Mouse (Mus musculus): ENCODE measurements at regions not wholly inside any gene's neighbourhood (a gene's known extent, or its start where the extent isn't known, plus 50 kb on each side); places are given as distances from the start of the nearest gene placed in this dataset.

DNA sequence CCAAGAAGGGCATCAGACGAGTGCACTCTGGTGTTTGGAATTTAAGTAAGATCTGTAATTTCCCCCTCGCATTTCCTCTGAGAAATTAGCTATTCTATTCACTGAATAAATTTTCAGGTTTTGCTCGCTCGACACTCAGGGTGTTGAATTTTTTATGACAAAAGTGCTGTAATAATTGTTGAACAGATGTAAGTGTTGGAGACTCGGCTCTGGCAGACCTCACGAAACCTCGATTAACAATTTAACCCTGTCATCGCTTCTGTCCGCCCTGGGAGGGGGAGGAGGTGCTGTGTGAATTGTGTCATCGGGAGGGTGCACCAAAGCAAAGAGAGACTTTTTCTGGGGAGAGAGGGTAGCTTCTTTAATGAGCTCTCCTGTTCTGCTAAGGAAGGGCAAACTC, 518.5 kb downstream of the Vrk1 start:
- no peak for TF ChIP-seq CEBPB (IDR thresholded peaks at IDR 0.05; ENCODE audit: low read depth)
- no peak for TF ChIP-seq MYOD1 (IDR thresholded peaks at IDR 0.05; ENCODE audit: control insufficient read depth, insufficient read length, low read depth)
- TF ChIP-seq CTCF (IDR thresholded peaks at IDR 0.05; ENCODE audit: control insufficient read depth, insufficient read depth, insufficient read length), result no peak
- no peak for TF ChIP-seq MYOG (IDR thresholded peaks at IDR 0.05; ENCODE audit: control insufficient read depth, extremely low read depth, insufficient read length)
- no peak for TF ChIP-seq MAX (IDR thresholded peaks at IDR 0.05)
- TF ChIP-seq USF1 (IDR thresholded peaks at IDR 0.05; ENCODE audit: low read depth), result no peak
- TF ChIP-seq FOSL1 (IDR thresholded peaks at IDR 0.05; ENCODE audit: insufficient read depth, low read length, poor library complexity, severe bottlenecking), result no peak
- Histone ChIP-seq H3K79me3 (ENCODE audit: low read depth) (no peaks in the 10 kb centered on the region), H3ac (ENCODE audit: control insufficient read depth, insufficient read length, low read depth) (no peak overlapping the region), H3K36me3 (ENCODE audit: control insufficient read depth, insufficient read depth) (no peaks in the 10 kb centered on the region), H3K4me3 (ENCODE audit: insufficient read depth, poor library complexity, severe bottlenecking) (no peak overlapping the region), H3K79me2 (ENCODE audit: control insufficient read depth, insufficient read depth) (no peaks in the 10 kb centered on the region), H3K27me3 (ENCODE audit: control insufficient read depth, insufficient read depth, insufficient read length) (no peaks in the 10 kb centered on the region)

DNA sequence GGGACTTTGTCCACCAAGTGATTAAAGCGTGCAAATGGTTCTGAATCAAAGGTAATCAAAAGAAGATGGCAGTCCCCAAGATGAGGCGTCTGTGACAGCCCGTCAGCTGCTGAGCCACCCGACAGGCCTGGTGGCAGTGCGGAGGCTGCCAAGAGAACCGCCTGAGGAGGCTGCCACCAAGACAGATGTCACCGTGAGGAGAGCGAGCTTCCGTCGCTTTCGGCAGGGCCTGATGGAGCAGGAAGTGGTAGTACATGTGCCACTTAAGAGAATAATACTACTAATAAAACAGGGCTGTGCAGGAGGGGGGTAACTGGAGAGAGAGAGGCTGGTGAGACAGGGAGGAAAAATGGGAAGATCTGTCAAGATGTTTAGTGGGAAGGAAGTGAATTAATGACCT, 519.1 kb downstream of the Vrk1 start:
- Histone ChIP-seq H3K36me3 (ENCODE audit: control insufficient read depth, insufficient read depth) (no peaks in the 10 kb centered on the region), H3K79me2 (ENCODE audit: control insufficient read depth, insufficient read depth) (no peaks in the 10 kb centered on the region), H3K79me3 (ENCODE audit: low read depth) (no peaks in the 10 kb centered on the region), H3K27me3 (ENCODE audit: control insufficient read depth, insufficient read depth, insufficient read length) (no peaks in the 10 kb centered on the region), H3K4me3 (ENCODE audit: insufficient read depth, poor library complexity, severe bottlenecking) (no peak overlapping the region), H3ac (ENCODE audit: control insufficient read depth, insufficient read length, low read depth) (no peak overlapping the region)
- TF ChIP-seq USF1 (IDR thresholded peaks at IDR 0.05; ENCODE audit: low read depth) (no peak), MYOG (IDR thresholded peaks at IDR 0.05; ENCODE audit: control insufficient read depth, extremely low read depth, insufficient read length) (no peak), FOSL1 (IDR thresholded peaks at IDR 0.05; ENCODE audit: insufficient read depth, low read length, poor library complexity, severe bottlenecking) (no peak), CTCF (IDR thresholded peaks at IDR 0.05; ENCODE audit: control insufficient read depth, insufficient read depth, insufficient read length) (no peak), CEBPB (IDR thresholded peaks at IDR 0.05; ENCODE audit: low read depth) (no peak), MYOD1 (IDR thresholded peaks at IDR 0.05; ENCODE audit: control insufficient read depth, insufficient read length, low read depth) (no peak), MAX (IDR thresholded peaks at IDR 0.05) (no peak)

DNA sequence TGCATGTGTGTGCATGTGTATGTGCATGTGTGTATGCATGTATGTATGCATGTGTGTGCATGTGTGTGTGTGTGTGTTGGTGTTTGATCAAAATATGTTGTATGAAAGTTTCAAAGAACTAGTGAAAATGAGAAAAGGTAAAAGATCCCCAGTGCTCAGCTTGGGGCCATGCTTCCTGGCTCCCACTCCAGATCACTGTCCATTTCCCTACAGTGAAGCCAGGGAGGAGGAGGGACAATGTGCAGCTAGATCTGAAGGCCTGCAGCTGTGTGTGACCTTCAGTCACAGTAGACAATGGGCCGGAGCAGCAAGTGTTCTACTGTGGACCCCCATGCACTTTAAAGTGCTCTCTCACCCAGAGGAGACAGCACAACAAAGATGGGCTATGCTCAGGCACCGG, 525.1 kb downstream of the Vrk1 start:
- H3K27me3 ChIP-seq (ENCODE audit: control insufficient read depth, insufficient read depth, insufficient read length), result no peaks in the 10 kb centered on the region
- TF ChIP-seq MAX (IDR thresholded peaks at IDR 0.05), result no peak
- TF ChIP-seq CEBPB (IDR thresholded peaks at IDR 0.05; ENCODE audit: low read depth), result no peak
- TF ChIP-seq USF1 (IDR thresholded peaks at IDR 0.05; ENCODE audit: low read depth), result no peak
- TF ChIP-seq CTCF (IDR thresholded peaks at IDR 0.05; ENCODE audit: control insufficient read depth, insufficient read depth, insufficient read length), result no peak
- no peak for TF ChIP-seq FOSL1 (IDR thresholded peaks at IDR 0.05; ENCODE audit: insufficient read depth, low read length, poor library complexity, severe bottlenecking)
- no peaks in the 10 kb centered on the region for H3K79me3 ChIP-seq (ENCODE audit: low read depth)
- H3K79me2 ChIP-seq (ENCODE audit: control insufficient read depth, insufficient read depth), result no peaks in the 10 kb centered on the region
- no peaks in the 10 kb centered on the region for H3K36me3 ChIP-seq (ENCODE audit: control insufficient read depth, insufficient read depth)
- H3ac ChIP-seq (ENCODE audit: control insufficient read depth, insufficient read length, low read depth), result no peak overlapping the region
- no peak overlapping the region for H3K4me3 ChIP-seq (ENCODE audit: insufficient read depth, poor library complexity, severe bottlenecking)

DNA sequence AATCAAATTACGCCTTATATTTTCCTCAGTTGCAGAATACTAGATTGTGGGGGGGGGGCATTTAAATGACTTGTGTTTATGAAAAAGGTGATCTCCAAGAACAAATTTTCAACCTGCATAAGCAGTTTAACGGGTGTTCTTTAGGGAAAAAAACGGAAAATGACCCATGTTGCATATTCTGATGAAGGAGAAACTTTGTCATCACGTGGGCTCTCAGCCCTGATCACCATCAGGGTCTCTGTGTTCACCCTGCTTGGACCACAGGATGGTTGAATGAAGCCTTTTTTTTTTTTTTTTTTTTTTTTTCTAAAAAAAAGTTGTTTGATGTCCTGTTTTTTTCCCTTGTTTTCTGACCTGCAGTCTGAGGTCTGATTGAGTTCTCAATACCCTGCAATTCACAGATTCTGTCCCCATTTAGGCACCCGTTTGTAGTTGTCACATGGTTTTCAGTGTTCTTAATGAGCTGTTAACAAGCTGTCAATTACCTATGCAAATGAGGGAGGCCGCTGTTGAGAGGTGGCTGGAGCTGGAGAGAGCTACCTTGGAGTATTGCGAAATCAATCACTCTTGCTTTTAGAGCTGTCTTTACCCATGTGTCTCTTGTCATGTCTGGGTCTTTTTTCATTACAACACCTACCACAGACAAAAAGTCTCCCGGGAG, 525.7 kb downstream of the Vrk1 start:
- no peaks in the 10 kb centered on the region for H3K79me2 ChIP-seq (ENCODE audit: control insufficient read depth, insufficient read depth)
- no peak for TF ChIP-seq USF1 (IDR thresholded peaks at IDR 0.05; ENCODE audit: low read depth)
- TF ChIP-seq MYOG (IDR thresholded peaks at IDR 0.05; ENCODE audit: control insufficient read depth, extremely low read depth, insufficient read length), result no peak
- no peak for TF ChIP-seq MYOD1 (IDR thresholded peaks at IDR 0.05; ENCODE audit: control insufficient read depth, insufficient read length, low read depth)
- no peak for TF ChIP-seq FOSL1 (IDR thresholded peaks at IDR 0.05; ENCODE audit: insufficient read depth, low read length, poor library complexity, severe bottlenecking)
- no peak for TF ChIP-seq CEBPB (IDR thresholded peaks at IDR 0.05; ENCODE audit: low read depth)
- no peak for TF ChIP-seq CTCF (IDR thresholded peaks at IDR 0.05; ENCODE audit: control insufficient read depth, insufficient read depth, insufficient read length)
- no peak for TF ChIP-seq MAX (IDR thresholded peaks at IDR 0.05)
- H3K27me3 ChIP-seq (ENCODE audit: control insufficient read depth, insufficient read depth, insufficient read length), result no peaks in the 10 kb centered on the region
- H3ac ChIP-seq (ENCODE audit: control insufficient read depth, insufficient read length, low read depth), result no peak overlapping the region
- H3K4me3 ChIP-seq (ENCODE audit: insufficient read depth, poor library complexity, severe bottlenecking), result no peak overlapping the region
- no peaks in the 10 kb centered on the region for H3K79me3 ChIP-seq (ENCODE audit: low read depth)
- H3K36me3 ChIP-seq (ENCODE audit: control insufficient read depth, insufficient read depth), result no peaks in the 10 kb centered on the region

DNA sequence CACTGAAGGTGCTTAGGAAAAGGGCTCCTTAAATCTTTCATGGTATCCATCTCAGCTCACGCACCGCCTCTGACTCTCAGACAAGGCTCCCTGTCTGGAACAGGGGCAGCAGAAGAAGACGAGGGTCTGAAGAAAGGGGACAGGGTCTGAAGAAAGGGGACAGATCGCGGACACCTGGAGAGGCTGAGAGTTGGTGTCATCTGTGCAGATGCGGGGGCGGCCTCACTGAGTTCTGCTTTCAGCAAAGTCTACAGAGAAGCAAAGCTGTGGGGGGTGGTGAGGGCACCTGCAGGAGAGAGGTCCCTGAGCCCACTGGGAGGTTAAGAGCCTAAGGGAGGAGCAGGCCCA, 526.2 kb downstream of the Vrk1 start:
- Histone ChIP-seq H3K27me3 (ENCODE audit: control insufficient read depth, insufficient read depth, insufficient read length) (no peaks in the 10 kb centered on the region), H3K79me2 (ENCODE audit: control insufficient read depth, insufficient read depth) (no peaks in the 10 kb centered on the region), H3ac (ENCODE audit: control insufficient read depth, insufficient read length, low read depth) (no peak overlapping the region), H3K4me3 (ENCODE audit: insufficient read depth, poor library complexity, severe bottlenecking) (no peak overlapping the region), H3K36me3 (ENCODE audit: control insufficient read depth, insufficient read depth) (no peaks in the 10 kb centered on the region), H3K79me3 (ENCODE audit: low read depth) (no peaks in the 10 kb centered on the region)
- no peak for TF ChIP-seq MYOG (IDR thresholded peaks at IDR 0.05; ENCODE audit: control insufficient read depth, extremely low read depth, insufficient read length)
- no peak for TF ChIP-seq USF1 (IDR thresholded peaks at IDR 0.05; ENCODE audit: low read depth)
- no peak for TF ChIP-seq MYOD1 (IDR thresholded peaks at IDR 0.05; ENCODE audit: control insufficient read depth, insufficient read length, low read depth)

DNA sequence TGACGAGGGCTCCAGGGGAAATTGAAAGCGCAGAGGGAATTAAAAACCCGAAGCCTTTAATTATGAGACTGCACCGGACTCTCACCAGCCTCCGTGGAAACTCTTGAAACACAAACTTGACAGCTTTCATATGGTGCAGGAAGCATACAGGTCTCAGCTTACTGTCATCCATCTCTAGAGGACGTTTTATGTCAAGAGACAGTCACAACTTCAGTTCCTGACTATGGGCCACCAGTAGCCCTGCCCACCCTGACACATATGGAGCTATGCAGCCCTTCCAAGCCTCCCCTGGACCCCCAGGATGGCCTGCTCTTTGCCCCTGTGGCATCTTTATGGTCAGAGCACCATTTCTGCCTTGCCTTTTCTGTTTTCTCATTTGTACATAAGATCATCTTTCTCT, 530.0 kb downstream of the Vrk1 start:
- Histone ChIP-seq H3K79me2 (ENCODE audit: control insufficient read depth, insufficient read depth) (no peaks in the 10 kb centered on the region), H3ac (ENCODE audit: control insufficient read depth, insufficient read length, low read depth) (no peak overlapping the region), H3K4me3 (ENCODE audit: insufficient read depth, poor library complexity, severe bottlenecking) (no peak overlapping the region), H3K36me3 (ENCODE audit: control insufficient read depth, insufficient read depth) (no peaks in the 10 kb centered on the region), H3K79me3 (ENCODE audit: low read depth) (no peaks in the 10 kb centered on the region), H3K27me3 (ENCODE audit: control insufficient read depth, insufficient read depth, insufficient read length) (no peaks in the 10 kb centered on the region)
- no peak for TF ChIP-seq USF1 (IDR thresholded peaks at IDR 0.05; ENCODE audit: low read depth)
- TF ChIP-seq FOSL1 (IDR thresholded peaks at IDR 0.05; ENCODE audit: insufficient read depth, low read length, poor library complexity, severe bottlenecking), result no peak
- TF ChIP-seq MYOG (IDR thresholded peaks at IDR 0.05; ENCODE audit: control insufficient read depth, extremely low read depth, insufficient read length), result no peak
- no peak for TF ChIP-seq MYOD1 (IDR thresholded peaks at IDR 0.05; ENCODE audit: control insufficient read depth, insufficient read length, low read depth)
- no peak for TF ChIP-seq CEBPB (IDR thresholded peaks at IDR 0.05; ENCODE audit: low read depth)
- TF ChIP-seq CTCF (IDR thresholded peaks at IDR 0.05; ENCODE audit: control insufficient read depth, insufficient read depth, insufficient read length), result no peak
- TF ChIP-seq MAX (IDR thresholded peaks at IDR 0.05), result no peak
